Mouse (Mus musculus) right cerebral cortex, postnatal 14 days (tissue): ENCODE results near the gene Tmem132b.
A peak's percentile ranks its signal among the peaks of the same experiment; 100 is the strongest.

Experiments used
- DNase-seq: peaks from one replicate; pipeline ENCODE4 v3.0.0; 2022

Gene Tmem132b

DNA sequence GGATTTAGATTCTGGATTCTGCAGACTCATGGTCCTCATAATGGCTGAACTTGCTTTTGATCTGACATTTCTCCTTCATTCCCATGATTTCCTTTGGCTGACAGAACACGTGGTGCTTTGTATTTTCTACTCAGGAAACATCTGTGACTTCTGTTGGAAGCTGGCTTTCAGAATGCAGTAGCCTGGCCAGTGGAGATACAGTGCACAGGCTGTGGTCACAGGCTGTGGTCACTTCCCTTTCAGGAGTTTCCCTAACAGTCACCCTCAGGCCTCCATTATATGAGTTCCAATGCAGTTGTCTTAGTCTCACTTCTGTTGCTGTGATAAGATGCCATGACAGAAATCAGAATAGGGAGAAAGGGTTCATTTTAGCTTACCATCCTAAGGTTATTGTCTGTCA, 262.7 kb downstream of the Tmem132b start:
- no peak for DNase-seq

DNA sequence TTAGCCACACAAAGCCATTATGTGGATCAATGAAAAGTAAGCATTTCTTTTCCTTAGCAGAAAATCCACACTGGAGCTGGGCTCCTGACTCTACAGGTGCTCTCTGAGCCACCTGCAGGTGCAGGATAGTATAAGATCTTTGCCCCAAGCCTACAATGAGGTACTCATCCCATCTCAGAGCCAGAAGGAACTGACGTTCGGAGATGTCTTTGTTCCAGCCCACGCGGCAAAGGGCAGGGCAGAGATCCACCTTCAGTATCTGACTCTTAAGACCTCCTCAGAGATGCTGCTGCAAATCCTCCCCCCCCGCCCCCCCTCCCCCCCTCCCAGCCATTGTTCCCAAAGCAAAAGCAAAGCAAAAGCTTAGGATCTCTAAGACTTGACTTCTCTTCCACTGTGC, 268.0 kb downstream of the Tmem132b start:
- no peak for DNase-seq

DNA sequence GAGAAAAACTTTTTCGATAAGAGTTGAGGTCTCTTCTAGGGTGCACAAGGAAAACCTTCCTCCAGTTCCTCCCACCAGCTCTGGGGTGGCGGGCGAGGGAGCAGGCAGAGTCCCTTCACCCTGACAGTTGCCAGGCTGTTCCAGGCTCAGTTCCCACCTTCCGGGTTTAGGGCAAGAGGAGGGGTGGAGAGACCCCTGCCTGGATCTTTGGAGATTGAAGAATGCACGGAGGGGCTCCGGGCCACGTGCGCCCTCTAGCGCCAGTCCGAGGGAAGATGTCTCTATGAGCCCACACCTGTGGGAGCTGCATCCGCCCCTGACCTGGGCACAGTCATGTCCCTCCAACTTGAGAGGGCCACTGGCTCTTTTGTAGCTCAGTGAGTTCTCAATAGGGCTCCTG, 268.5 kb downstream of the Tmem132b start:
- peak; percentile 49 for DNase-seq

GRCm38 (mm10) chr5:125802801-125803200, 271.2 kb downstream of the Tmem132b start:
- DNase-seq: no peak

- peak; percentile 56 for DNase-seq
Observed at GRCm38 (mm10) chr5:125805327-125805726, 273.8 kb downstream of the Tmem132b start.

DNA sequence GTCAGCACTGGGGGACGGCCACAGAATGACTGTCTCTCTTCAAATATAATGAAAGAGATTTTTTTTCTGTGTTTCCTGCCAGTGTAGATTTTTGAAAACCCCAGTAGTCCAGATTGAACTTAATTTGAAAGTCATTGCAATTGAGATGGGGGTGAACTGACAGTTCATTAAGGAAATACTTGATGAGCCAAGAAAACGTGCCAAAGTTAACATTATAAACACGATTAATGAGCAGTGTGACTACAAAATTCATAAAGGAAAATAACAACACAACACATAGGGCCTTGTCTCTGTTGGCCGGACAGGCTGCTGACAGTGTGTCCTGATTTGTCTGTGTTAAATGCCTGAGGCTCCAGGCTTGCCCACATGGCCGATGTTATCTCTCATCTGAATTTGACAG, 276.3 kb downstream of the Tmem132b start:
- no peak for DNase-seq

GRCm38 (mm10) chr5:125829342-125829741, 297.8 kb downstream of the Tmem132b start:
- no peak for DNase-seq

GRCm38 (mm10) chr5:125835890-125836289, 304.3 kb downstream of the Tmem132b start:
- no peak for DNase-seq

DNA sequence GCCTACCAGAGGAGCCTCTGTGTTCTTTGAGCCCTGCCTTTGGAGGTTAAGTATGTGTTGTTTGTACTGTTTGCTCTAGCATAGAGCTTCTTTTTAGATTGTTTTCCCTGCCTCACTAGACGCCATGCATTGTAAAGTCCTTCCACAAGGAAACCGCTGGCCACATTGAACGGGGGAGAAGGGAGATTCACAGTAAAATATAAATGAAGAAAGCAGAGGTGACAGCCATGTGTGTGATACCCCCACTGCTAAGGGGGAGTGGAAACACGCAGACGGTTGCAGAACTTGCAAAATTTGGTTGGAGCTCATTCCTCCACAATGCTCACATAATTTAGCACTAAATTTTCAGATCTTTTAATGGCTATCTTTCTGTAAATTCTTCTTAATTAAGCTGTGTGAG, 305.2 kb downstream of the Tmem132b start:
- no peak for DNase-seq
